Mouse (Mus musculus): ENCODE data around the gene Pla2g7. TPM values are rescaled to one million over a fixed set of nuclear protein-coding genes. Genes with fewer than 3 reads are reported as not detected.

Pla2g7 gene
- polyA plus RNA-seq, 1 experiment from 2014 or later: 20.5 TPM

DNA sequence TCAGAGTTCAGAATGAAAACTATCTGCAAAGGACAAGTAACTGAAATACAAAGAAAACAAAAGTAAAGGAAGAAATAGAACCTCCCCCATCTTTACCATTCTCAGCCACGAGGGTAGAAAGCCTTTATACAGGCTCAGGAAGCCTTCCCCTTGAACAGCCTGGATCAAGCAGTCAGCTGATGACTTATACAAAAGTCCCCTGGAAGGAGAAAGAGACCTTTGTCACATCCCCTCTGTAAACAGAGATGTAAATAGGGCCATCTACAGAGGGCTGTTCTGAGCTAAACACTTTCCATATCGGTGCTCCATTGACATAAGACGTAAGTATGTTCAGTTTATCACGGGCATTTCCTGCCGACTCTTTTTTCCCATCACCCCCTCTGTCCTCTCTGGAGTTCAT is 79.0 kb downstream of the Pla2g7 start:
- Histone ChIP-seq H3K27ac (replicated peaks in 1 of 2; ENCODE audit: control insufficient read depth in 1 of 2, insufficient read depth in 1 of 2, low read depth in 2 of 2, low read length in 2 of 2) (no peak overlapping the region), H3K4me1 (ENCODE audit: control insufficient read depth in 2 of 2, insufficient read depth in 2 of 2, low read length in 2 of 2) (peaks cover 12 to 22% of the 10 kb centered on the region in 2 experiments), H3K9ac (ENCODE audit: low read length) (no peak overlapping the region), H3K36me3 (ENCODE audit: control insufficient read depth, insufficient read depth, low read length) (peaks cover 25% of the 10 kb centered on the region), H3K4me3 (ENCODE audit: control insufficient read depth in 1 of 2, insufficient read depth in 1 of 2, low read depth in 1 of 2, low read length in 2 of 2) (no peak overlapping the region), H3K27me3 (ENCODE audit: control insufficient read depth, insufficient read depth, low read length) (no peaks in the 10 kb centered on the region), H3K9me3 (ENCODE audit: control insufficient read depth, low read length) (no peaks in the 10 kb centered on the region), H3K4me2 (ENCODE audit: low read length) (no peak overlapping the region)
- WGBS: 46% methylated on average over 5 of the region's 5 CpGs
- ATAC-seq (ENCODE audit: insufficient number of reproducible peaks, insufficient read depth, low FRiP score, low read depth): no peak

DNA sequence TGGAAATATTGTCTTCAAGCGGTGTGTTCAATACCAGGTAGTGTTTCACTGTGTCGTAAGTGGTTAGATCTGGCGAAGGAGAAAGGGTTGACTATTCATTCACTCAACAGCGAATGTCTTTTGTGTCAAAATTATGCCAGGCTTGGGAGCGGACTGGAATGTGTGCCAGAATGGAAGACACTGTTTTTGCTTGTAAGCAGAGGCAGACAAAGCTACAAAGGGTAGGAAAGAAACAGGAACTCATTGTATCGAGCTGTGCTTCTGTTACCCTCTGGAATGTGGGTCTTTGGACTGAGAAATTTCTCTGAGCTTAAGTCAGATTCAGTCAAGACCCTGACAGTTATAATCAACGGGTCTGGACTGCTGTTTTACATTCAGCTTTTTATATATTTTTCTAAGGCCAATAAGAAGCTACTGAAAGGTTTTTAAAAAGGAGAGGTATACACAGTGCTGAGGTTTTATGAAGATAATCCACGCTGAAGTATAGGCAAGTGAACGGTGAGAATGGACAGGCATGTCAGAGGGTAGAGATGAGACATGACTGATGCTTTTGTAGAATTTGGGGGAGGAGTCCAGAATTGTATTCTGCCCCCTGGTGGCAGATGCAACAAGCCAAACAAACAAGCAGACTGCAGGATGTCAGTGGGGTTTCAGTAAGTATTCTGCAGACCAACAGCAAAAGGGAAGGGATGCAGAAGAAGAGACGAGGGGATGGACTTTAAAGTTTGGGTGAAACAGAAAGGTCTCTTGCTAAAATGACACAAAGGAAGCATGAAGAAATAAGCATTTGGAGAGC is 81.9 kb downstream of the Pla2g7 start:
- peaks cover 7 to 14% of the 10 kb centered on the region in 2 experiments for H3K4me1 ChIP-seq (ENCODE audit: control insufficient read depth in 2 of 2, insufficient read depth in 2 of 2, low read length in 2 of 2)
- no peak overlapping the region for H3K9ac ChIP-seq (ENCODE audit: low read length)
- peaks cover 19% of the 10 kb centered on the region for H3K36me3 ChIP-seq (ENCODE audit: control insufficient read depth, insufficient read depth, low read length)
- no peak overlapping the region for H3K4me2 ChIP-seq (ENCODE audit: low read length)
- 79% methylated on average over 10 of the region's 10 CpGs for WGBS
- H3K9me3 ChIP-seq (ENCODE audit: control insufficient read depth, low read length): no peaks in the 10 kb centered on the region
- no peak overlapping the region for H3K4me3 ChIP-seq (ENCODE audit: control insufficient read depth in 1 of 2, insufficient read depth in 1 of 2, low read depth in 1 of 2, low read length in 2 of 2)
- H3K27ac ChIP-seq (replicated peaks in 1 of 2; ENCODE audit: control insufficient read depth in 1 of 2, insufficient read depth in 1 of 2, low read depth in 2 of 2, low read length in 2 of 2): no peak overlapping the region
- no peaks in the 10 kb centered on the region for H3K27me3 ChIP-seq (ENCODE audit: control insufficient read depth, insufficient read depth, low read length)
- ATAC-seq (ENCODE audit: insufficient number of reproducible peaks, insufficient read depth, low FRiP score, low read depth): no peak

DNA sequence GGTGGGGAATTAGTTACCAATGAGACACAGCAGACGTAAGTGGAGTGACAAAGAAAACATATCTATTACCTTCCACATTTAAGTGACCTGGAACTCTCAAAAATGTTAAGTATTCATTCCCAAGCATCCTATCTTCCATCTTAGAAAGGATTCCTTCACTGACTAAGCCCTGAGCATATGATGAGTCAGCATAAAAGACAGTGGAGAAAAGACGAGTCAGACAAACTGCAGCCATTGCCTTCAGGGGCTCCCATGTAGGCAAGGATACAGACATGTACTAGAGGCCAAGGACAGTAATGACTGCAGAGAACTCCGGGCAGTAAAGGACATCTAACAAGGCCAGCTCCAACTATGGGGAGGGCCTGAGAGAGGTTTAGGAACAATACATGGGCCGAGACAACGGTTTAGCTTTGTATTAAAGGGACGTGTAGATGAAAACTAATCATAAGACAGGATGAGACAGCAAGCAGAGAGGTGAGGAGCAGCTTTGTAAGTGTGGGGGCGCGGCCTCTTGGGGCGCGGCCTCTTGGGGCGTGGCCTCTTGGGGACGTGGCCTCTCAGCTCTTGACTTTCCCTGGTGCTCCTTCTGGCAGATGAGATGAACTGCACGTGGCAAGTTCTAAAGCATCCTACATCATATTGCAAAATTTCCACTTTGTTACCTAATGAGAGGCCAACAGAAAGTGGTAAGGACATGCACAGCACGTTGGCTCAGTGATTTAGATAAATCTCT is 83.6 kb downstream of the Pla2g7 start:
- Histone ChIP-seq H3K4me1 (ENCODE audit: control insufficient read depth in 2 of 2, insufficient read depth in 2 of 2, low read length in 2 of 2) (peaks cover 7 to 9% of the 10 kb centered on the region in 2 experiments), H3K4me3 (ENCODE audit: control insufficient read depth in 1 of 2, insufficient read depth in 1 of 2, low read depth in 1 of 2, low read length in 2 of 2) (no peak overlapping the region), H3K4me2 (ENCODE audit: low read length) (no peak overlapping the region), H3K9me3 (ENCODE audit: control insufficient read depth, low read length) (no peaks in the 10 kb centered on the region), H3K27me3 (ENCODE audit: control insufficient read depth, insufficient read depth, low read length) (no peaks in the 10 kb centered on the region), H3K36me3 (ENCODE audit: control insufficient read depth, insufficient read depth, low read length) (peaks cover 19% of the 10 kb centered on the region), H3K27ac (replicated peaks in 1 of 2; ENCODE audit: control insufficient read depth in 1 of 2, insufficient read depth in 1 of 2, low read depth in 2 of 2, low read length in 2 of 2) (no peak overlapping the region), H3K9ac (ENCODE audit: low read length) (no peak overlapping the region)
- no peak for ATAC-seq (ENCODE audit: insufficient number of reproducible peaks, insufficient read depth, low FRiP score, low read depth)
- WGBS: 71% methylated on average over 14 of the region's 14 CpGs

Other genes with a start within 250 kb of the Pla2g7 start
- gene Adgrf5, start 207.6 kb upstream of the Pla2g7 start, polyA plus RNA-seq (2014; fragmentation: Nextera tagmentation; extraction: Ambion mirVana): 20.9 and 26.0 TPM in 2 replicates
- gene Mep1a, start 65.3 kb upstream of the Pla2g7 start, polyA plus RNA-seq (2014; fragmentation: Nextera tagmentation; extraction: Ambion mirVana): not detected in 2 replicates
- gene Ankrd66, start 24.5 kb upstream of the Pla2g7 start, polyA plus RNA-seq (2014; fragmentation: Nextera tagmentation; extraction: Ambion mirVana): 0.26 TPM in 1 of 2 replicates, not detected in the other
- gene Tdrd6, start 62.2 kb downstream of the Pla2g7 start, polyA plus RNA-seq (2014; fragmentation: Nextera tagmentation; extraction: Ambion mirVana): 0.04 TPM in 1 of 2 replicates, not detected in the other
- gene Slc25a27, start 99.1 kb downstream of the Pla2g7 start, polyA plus RNA-seq (2014; fragmentation: Nextera tagmentation; extraction: Ambion mirVana): 14.2 and 15.7 TPM in 2 replicates
- 48.7 and 51.5 TPM in 2 replicates for gene Cyp39a1, start 99.3 kb downstream of the Pla2g7 start, polyA plus RNA-seq (2014; fragmentation: Nextera tagmentation; extraction: Ambion mirVana)
- gene Rcan2, start 233.3 kb downstream of the Pla2g7 start, polyA plus RNA-seq (2014; fragmentation: Nextera tagmentation; extraction: Ambion mirVana): 53.3 and 57.7 TPM in 2 replicates

All from heart, embryonic 14.5 days (tissue).